Mouse (Mus musculus) stomach, embryonic 14.5 days (tissue): Measurements from ENCODE around the gene Tmod2. TPM values are rescaled to one million over a fixed set of nuclear protein-coding genes. Genes with fewer than 3 reads are reported as not detected.

ENCODE experiments used
- polyA plus RNA-seq: library from polyadenylated mRNA; unstranded; fragments of >200 nt; fragmentation: Nextera tagmentation; extraction: Ambion mirVana; gene quantifications from 2 replicates; pipeline ENCODE4 v1.2.1, GENCODE M21; 2014

Gene Tmod2
- polyA plus RNA-seq, 1 experiment from 2014 or later: 17.6 TPM

Other genes with a start within 250 kb of the Tmod2 start
- 70.2 and 72.0 TPM in 2 replicates for gene Mapk6, start 201.3 kb downstream of the Tmod2 start, polyA plus RNA-seq
- gene Leo1, start 169.8 kb downstream of the Tmod2 start, polyA plus RNA-seq: 39.0 and 39.6 TPM in 2 replicates
- 117 and 121 TPM in 2 replicates for gene Tmod3, start 51.7 kb downstream of the Tmod2 start, polyA plus RNA-seq
- gene Lysmd2, start 14.4 kb upstream of the Tmod2 start, polyA plus RNA-seq: 31.8 and 33.8 TPM in 2 replicates
- gene Scg3, start 72.7 kb upstream of the Tmod2 start, polyA plus RNA-seq: 7.6 and 11.1 TPM in 2 replicates
- 6.9 and 7.5 TPM in 2 replicates for gene Bmp5, start 164.0 kb upstream of the Tmod2 start, polyA plus RNA-seq